ENCODE assay signal across 8 mouse cellular contexts in the genomic region with DNA sequence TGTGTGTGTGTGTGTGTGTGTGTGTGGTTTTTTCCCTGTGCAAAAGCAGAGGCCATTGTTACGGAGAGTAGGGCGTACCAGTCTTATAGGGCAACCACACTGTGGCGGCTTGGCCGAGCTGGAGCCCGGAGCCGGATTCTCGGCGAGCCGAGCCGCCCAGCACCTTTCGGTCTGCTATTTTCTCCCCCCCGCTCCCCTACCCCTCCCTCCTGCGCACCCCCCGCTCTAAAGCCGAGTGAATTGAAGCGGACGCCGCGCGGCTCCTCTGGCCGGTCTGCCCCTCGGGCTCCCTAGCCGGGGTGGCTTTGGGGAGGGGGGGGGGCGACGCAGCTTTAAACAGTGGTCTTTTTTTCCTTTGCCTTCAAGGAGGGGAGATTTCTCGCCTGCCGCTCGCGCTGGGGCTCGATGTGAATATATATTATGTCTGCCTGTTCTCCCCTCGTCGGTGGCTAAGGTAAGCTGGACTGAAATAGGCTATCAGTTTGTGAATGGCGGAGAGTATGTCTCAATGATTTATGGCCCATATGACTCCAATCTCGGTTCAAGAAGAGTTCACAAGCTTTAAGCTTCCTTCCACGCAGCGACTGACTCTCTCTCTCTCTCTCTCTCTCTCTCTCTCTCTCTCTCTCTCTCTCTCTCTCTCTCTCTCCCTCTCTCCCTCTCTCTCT. TPM values are rescaled to one million over a fixed set of nuclear protein-coding genes. Genes with fewer than 3 reads are reported as not detected.
DNase-seq lines count a peak whose midpoint lies in the region; ATAC-seq and TF ChIP-seq lines count a peak whose summit lies in the region.
"Had no signal": no experiment of that assay in that cellular context is flagged by ENCODE, and none has a peak within 500 bp of the region (broad histone marks: within the 10 kb centered on the region; RNA-seq: fewer than 3 reads in every experiment).

No protein-coding gene starts in this region.

- no peaks in the 10 kb centered on the region for H3K9me3 ChIP-seq in intestine, embryonic 14.5 days (ENCODE audit: control insufficient read depth, low read length)
- no peaks in the 10 kb centered on the region for H3K9me3 ChIP-seq in liver, embryonic 13.5 days (replicated peaks)

- TF ChIP-seq CTCF in Patski (IDR thresholded peaks at IDR 0.05) = no peak

- H3K4me3 ChIP-seq in intestine, embryonic 14.5 days (ENCODE audit: low read depth, low read length) = peak overlapping the region; percentile 41
- peak overlapping the region; percentile 27; the same call in 1 of the 2 replicates for H3K4me3 ChIP-seq in liver, embryonic 13.5 days (replicated peaks)

- peak overlapping the region; percentile 76 for H3K9ac ChIP-seq in intestine, embryonic 14.5 days (ENCODE audit: low read length)
- no peak overlapping the region for H3K9ac ChIP-seq in liver, embryonic 13.5 days

- in situ Hi-C loops in Patski (cut with MboI; ENCODE audit: low pct_unique_long_range_greater_than_20kb) = no loop called here

- H3K4me1 ChIP-seq in intestine, embryonic 14.5 days (replicated peaks; ENCODE audit: control insufficient read depth, insufficient read depth, low read length) = peaks cover 77% of the 10 kb centered on the region
- peaks cover 7% of the 10 kb centered on the region; the same call in 1 of the 2 replicates for H3K4me1 ChIP-seq in liver, embryonic 13.5 days (replicated peaks)

- peaks cover 9% of the 10 kb centered on the region; the same call in 1 of the 2 replicates for H3K36me3 ChIP-seq in intestine, embryonic 14.5 days (ENCODE audit: control insufficient read depth, insufficient read depth, low read length)
- H3K36me3 ChIP-seq in liver, embryonic 13.5 days = no peaks in the 10 kb centered on the region

- H3K27me3 ChIP-seq in Patski = no peaks in the 10 kb centered on the region
- no peaks in the 10 kb centered on the region for H3K27me3 ChIP-seq in intestine, embryonic 14.5 days (replicated peaks; ENCODE audit: control insufficient read depth, insufficient read depth, low read length)
- peaks cover 100% of the 10 kb centered on the region for H3K27me3 ChIP-seq in liver, embryonic 13.5 days

- DNase-seq in Patski (ENCODE audit: low read depth, low spot score) = no peak
- DNase-seq in adrenal gland, adult 8-10 months = peak; percentile 35
- DNase-seq in intestine, embryonic 14.5 days (ENCODE audit: low spot score) = peak; percentile 87
- DNase-seq in liver, embryonic 13.5 days = no peak
- no peak for DNase-seq in layer of hippocampus, adult 8-10 months (ENCODE audit: low spot score in 2 of 2)
- no peak for DNase-seq in spleen, postnatal 36 days (ENCODE audit: low spot score in 2 of 2)

- peak overlapping the region; percentile 85 for H3K4me2 ChIP-seq in intestine, embryonic 14.5 days (ENCODE audit: low read length)
- peak overlapping the region; percentile 30 for H3K4me2 ChIP-seq in liver, embryonic 13.5 days

- CTCF ChIA-PET in Patski (lab: Charles Lee) = interaction anchor here (0.8 to 1.9 kb wide), 3 partner anchors 15 to 280 kb away, joined by 3 to 9 read pairs (median 3); no protein-coding TSS in a partner anchor

- under 1% methylated on average over 36 of the region's 36 CpGs for WGBS in intestine, embryonic 14.5 days
- 1% methylated on average over 34 of the region's 36 CpGs for WGBS in liver, embryonic 13.5 days (ENCODE audit: insufficient replicate concordance)

- POLR2A ChIA-PET in Patski (lab: Charles Lee) = interaction anchor here (0.6 to 4.3 kb wide), 23 partner anchors 8 to 397 kb away, joined by 3 to 51 read pairs (median 6); a partner anchor contains a TSS

- H3K27ac ChIP-seq in intestine, embryonic 14.5 days (ENCODE audit: low read depth) = peak overlapping the region; percentile 98
- peak overlapping the region; percentile 62 for H3K27ac ChIP-seq in liver, embryonic 13.5 days

- peak; percentile 20 for ATAC-seq in Patski
- peak; percentile 79 for ATAC-seq in intestine, embryonic 14.5 days (replicated peaks; ENCODE audit: low FRiP score, low TSS enrichment, low read depth)
- ATAC-seq in liver, embryonic 13.5 days (ENCODE audit: low read depth) = no peak
- ATAC-seq in megakaryocyte-erythroid progenitor cell, adult 5-6 weeks (replicated peaks; ENCODE audit: low FRiP score, low TSS enrichment, poor library complexity, severe bottlenecking) = no peak

RNA-seq across cellular contexts. Expression of a gene that starts 9.5 kb away (rescaled TPM):
- 45.2 TPM for polyA plus RNA-seq in Patski (2021)
- total RNA-seq in adrenal gland, adult 8-10 months (2022) = 10 to 100 TPM; 20.8 to 27.5 (median 23.7) TPM
- polyA plus RNA-seq in intestine, embryonic 14.5 days (2014; fragmentation: Nextera tagmentation; extraction: Ambion mirVana) = 22.9 and 27.9 TPM in 2 replicates
- polyA plus RNA-seq in liver, embryonic 13.5 days (2015; fragmentation: Nextera tagmentation; extraction: Ambion mirVana) = 1.2 and 1.7 TPM in 2 replicates
- not detected for total RNA-seq in layer of hippocampus, adult 8-10 months (2022)
- total RNA-seq in megakaryocyte-erythroid progenitor cell, adult 5-6 weeks (2014; fragmentation: Nextera tagmentation) = 0.37 TPM in 1 of 2 replicates, not detected in the other
- total RNA-seq in megakaryocyte-erythroid progenitor cell, adult 5-6 weeks (2017) = 0.42 TPM in 1 of 2 replicates, not detected in the other
- total RNA-seq: neutrophil, adult 5-6 weeks had no signal

RNA-seq across cellular contexts. Expression of a gene that starts 17.7 kb away (rescaled TPM):
- polyA plus RNA-seq in Patski (2021) = 53.8 TPM
- 10 to 100 TPM; 19.4 to 61.4 (median 27.9) TPM for total RNA-seq in adrenal gland, adult 8-10 months (2022)
- 3.7 and 4.9 TPM in 2 replicates for polyA plus RNA-seq in intestine, embryonic 14.5 days (2014; fragmentation: Nextera tagmentation; extraction: Ambion mirVana)
- 0.08 and 0.13 TPM in 2 replicates for polyA plus RNA-seq in liver, embryonic 13.5 days (2015; fragmentation: Nextera tagmentation; extraction: Ambion mirVana)
- total RNA-seq in layer of hippocampus, adult 8-10 months (2022) = not detected
- 0.28 and 0.79 TPM in 2 replicates for total RNA-seq in megakaryocyte-erythroid progenitor cell, adult 5-6 weeks (2014; fragmentation: Nextera tagmentation)
- not detected in 2 replicates for total RNA-seq in megakaryocyte-erythroid progenitor cell, adult 5-6 weeks (2017)

RNA-seq across cellular contexts. Expression of a gene that starts 22.8 kb away (rescaled TPM):
- polyA plus RNA-seq in Patski (2021) = 12.2 TPM
- 10 to 100 TPM; 19.9 to 45.3 (median 27.0) TPM for total RNA-seq in adrenal gland, adult 8-10 months (2022)
- polyA plus RNA-seq in intestine, embryonic 14.5 days (2014; fragmentation: Nextera tagmentation; extraction: Ambion mirVana) = 3.5 and 3.8 TPM in 2 replicates
- 0.16 and 0.20 TPM in 2 replicates for polyA plus RNA-seq in liver, embryonic 13.5 days (2015; fragmentation: Nextera tagmentation; extraction: Ambion mirVana)
- total RNA-seq in layer of hippocampus, adult 8-10 months (2022) = under 1 TPM in 1 of 4 experiments, not detected in 3; 0.13 TPM
- total RNA-seq in megakaryocyte-erythroid progenitor cell, adult 5-6 weeks (2014; fragmentation: Nextera tagmentation) = 0.12 and 0.66 TPM in 2 replicates
- total RNA-seq in megakaryocyte-erythroid progenitor cell, adult 5-6 weeks (2017) = 0.70 and 1.9 TPM in 2 replicates

RNA-seq across cellular contexts. Expression of a gene that starts 24.7 kb away (rescaled TPM):
- not detected for polyA plus RNA-seq in Patski (2021)
- not detected for total RNA-seq in adrenal gland, adult 8-10 months (2022)
- polyA plus RNA-seq in intestine, embryonic 14.5 days (2014; fragmentation: Nextera tagmentation; extraction: Ambion mirVana) = 0.36 and 0.42 TPM in 2 replicates
- polyA plus RNA-seq in liver, embryonic 13.5 days (2015; fragmentation: Nextera tagmentation; extraction: Ambion mirVana) = 0.05 and 0.08 TPM in 2 replicates
- total RNA-seq in layer of hippocampus, adult 8-10 months (2022) = not detected
- not detected in 2 replicates for total RNA-seq in megakaryocyte-erythroid progenitor cell, adult 5-6 weeks (2014; fragmentation: Nextera tagmentation)
- not detected in 2 replicates for total RNA-seq in megakaryocyte-erythroid progenitor cell, adult 5-6 weeks (2017)
- total RNA-seq: neutrophil, adult 5-6 weeks had no signal

RNA-seq across cellular contexts. Expression of a gene that starts 37.7 kb away (rescaled TPM):
- polyA plus RNA-seq in Patski (2021) = 24.4 TPM
- total RNA-seq in adrenal gland, adult 8-10 months (2022) = 10 to 100 TPM; 25.2 to 38.3 (median 26.7) TPM
- polyA plus RNA-seq in intestine, embryonic 14.5 days (2014; fragmentation: Nextera tagmentation; extraction: Ambion mirVana) = 49.6 and 51.6 TPM in 2 replicates
- 0.44 and 0.58 TPM in 2 replicates for polyA plus RNA-seq in liver, embryonic 13.5 days (2015; fragmentation: Nextera tagmentation; extraction: Ambion mirVana)
- not detected for total RNA-seq in layer of hippocampus, adult 8-10 months (2022)
- total RNA-seq in megakaryocyte-erythroid progenitor cell, adult 5-6 weeks (2014; fragmentation: Nextera tagmentation) = not detected in 2 replicates
- total RNA-seq in megakaryocyte-erythroid progenitor cell, adult 5-6 weeks (2017) = not detected in 2 replicates
- total RNA-seq: neutrophil, adult 5-6 weeks had no signal

Comparison
In these comparisons a context has a peak if more than half of its experiments do, and no peak if none do; other contexts are left out.
1. ATAC-seq: peak in Patski (single experiment) and intestine, embryonic 14.5 days (single experiment); none in liver, embryonic 13.5 days (single experiment) and megakaryocyte-erythroid progenitor cell, adult 5-6 weeks (single experiment).
2. DNase-seq: peak in adrenal gland, adult 8-10 months (single experiment) and intestine, embryonic 14.5 days (single experiment); none in Patski (single experiment), liver, embryonic 13.5 days (single experiment), layer of hippocampus, adult 8-10 months (0 of 2) and spleen, postnatal 36 days (0 of 2).
3. RNA of a gene that starts 9.5 kb away (total RNA-seq): 20.8 to 27.5 TPM in adrenal gland, adult 8-10 months; 0.37 to 0.42 TPM in megakaryocyte-erythroid progenitor cell, adult 5-6 weeks and not detected in layer of hippocampus, adult 8-10 months; every median in the first group is over 10 times any median in the second.
4. RNA of a gene that starts 17.7 kb away (total RNA-seq): 19.4 to 61.4 TPM in adrenal gland, adult 8-10 months; 0.28 to 0.79 TPM in megakaryocyte-erythroid progenitor cell, adult 5-6 weeks and not detected in layer of hippocampus, adult 8-10 months; every median in the first group is over 10 times any median in the second.
5. RNA of a gene that starts 22.8 kb away (total RNA-seq): 19.9 to 45.3 TPM in adrenal gland, adult 8-10 months; 0.12 to 1.9 TPM in megakaryocyte-erythroid progenitor cell, adult 5-6 weeks and 0.13 TPM in layer of hippocampus, adult 8-10 months; every median in the first group is over 4 times any median in the second.